Mouse (Mus musculus) heart, embryonic 16.5 days (tissue): ENCODE results near the gene Gpx5. TPM values are rescaled to one million over a fixed set of nuclear protein-coding genes. Genes with fewer than 3 reads are reported as not detected.

ENCODE experiments used
- ATAC-seq: fragments of 200-750 bp; cut with Nextera tagmentation; replicated peaks from 2 replicates; pipeline ENCODE4 v1.8.0; 2017; ENCODE audit warnings: moderate number of reproducible peaks; ENCODE audit not compliant: insufficient read depth, low FRiP score; ENCODE audit errors: extremely low read depth
- H3K27ac ChIP-seq: fragments of 300-500 bp; sonication (generic); 2 replicates; pipeline ENCODE4 v1.5.1; 2014; ENCODE audit warnings: mild to moderate bottlenecking, low read length, control low read depth, moderate library complexity
- H3K27me3 ChIP-seq: fragments of 300-500 bp; sonication (generic); 2 replicates; pipeline ENCODE4 v1.6.1; 2014; ENCODE audit warnings: low read length, mixed read lengths; ENCODE audit not compliant: control insufficient read depth, insufficient read depth
- H3K36me3 ChIP-seq: fragments of 300-500 bp; sonication (generic); 2 replicates; pipeline ENCODE4 v1.6.1; 2014; ENCODE audit not compliant: control insufficient read depth, insufficient read depth
- H3K4me1 ChIP-seq: fragments of 300-500 bp; sonication (generic); 2 replicates; pipeline ENCODE4 v1.6.1; 2014; ENCODE audit warnings: low read length, mixed read lengths; ENCODE audit not compliant: control insufficient read depth, insufficient read depth
- H3K4me2 ChIP-seq: fragments of 300-500 bp; sonication (generic); 2 replicates; pipeline ENCODE4 v1.6.1; 2014; ENCODE audit warnings: low read depth, mild to moderate bottlenecking, control low read depth, low read length
- H3K4me3 ChIP-seq: fragments of 300-500 bp; sonication (generic); 2 replicates; pipeline ENCODE4 v1.5.1; 2014; ENCODE audit warnings: mild to moderate bottlenecking, control low read depth, low read length
- H3K9ac ChIP-seq: fragments of 300-500 bp; sonication (generic); 2 replicates; pipeline ENCODE4 v1.6.1; 2014; ENCODE audit warnings: low read length, control low read depth
- H3K9me3 ChIP-seq: fragments of 300-500 bp; sonication (generic); replicated peaks from 2 replicates; pipeline ENCODE4 v1.6.1; 2016; ENCODE audit warnings: low read length; ENCODE audit not compliant: control insufficient read depth
- WGBS: fragments of 180-500 bp; shearing (Covaris S2); extraction: QIAGEN DNeasy Blood & Tissue Kit; methylation state at CpG from one replicate; pipeline ENCODE4 v1.1.7; 2014; 5-methylcytosine and 5-hydroxymethylcytosine counted together
- polyA plus RNA-seq: library from polyadenylated mRNA; unstranded; fragments of >200 nt; fragmentation: Nextera tagmentation; extraction: Ambion mirVana; gene quantifications from 2 replicates; pipeline ENCODE4 v1.2.1, GENCODE M21; 2015

The Gpx5 gene
- polyA plus RNA-seq, 1 experiment from 2014 or later, result not detected

DNA sequence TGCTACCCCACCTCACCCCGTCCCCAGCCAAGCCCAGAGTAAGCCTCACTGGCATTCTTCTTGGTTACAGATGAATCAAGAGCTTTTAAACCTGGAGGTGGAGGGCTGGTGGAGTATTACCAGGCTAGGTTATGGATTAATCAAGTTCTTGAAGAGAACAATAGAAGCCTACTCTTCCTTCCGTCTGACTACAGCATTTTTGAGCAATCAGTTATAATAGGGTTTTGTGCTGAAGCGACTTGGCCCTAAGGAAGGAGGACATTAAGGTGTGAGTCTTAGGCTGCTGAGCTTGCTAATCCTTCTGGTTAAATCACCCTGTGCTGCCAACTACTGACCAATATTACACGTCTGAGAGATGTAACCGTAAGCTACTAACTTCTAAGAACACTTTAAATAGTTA is 32.2 kb downstream of the Gpx5 start:
- no peak for ATAC-seq
- peaks cover 15% of the 10 kb centered on the region for H3K27me3 ChIP-seq
- no peaks in the 10 kb centered on the region for H3K36me3 ChIP-seq
- no peaks in the 10 kb centered on the region for H3K9me3 ChIP-seq
- peak overlapping the region; percentile 54 for H3K4me3 ChIP-seq
- H3K4me2 ChIP-seq, result peak overlapping the region; percentile 68
- WGBS, result 20% methylated on average over 5 of the region's 5 CpGs
- H3K27ac ChIP-seq, result no peak overlapping the region
- H3K9ac ChIP-seq, result no peak overlapping the region
- H3K4me1 ChIP-seq, result no peaks in the 10 kb centered on the region

GRCm38 (mm10) chr13:21259677-21260113 is 32.8 kb downstream of the Gpx5 start:
- Histone ChIP-seq H3K27me3 (peaks cover 19% of the 10 kb centered on the region), H3K27ac (no peak overlapping the region), H3K9ac (no peak overlapping the region), H3K9me3 (no peaks in the 10 kb centered on the region), H3K4me2 (peak overlapping the region; percentile 68), H3K4me1 (no peaks in the 10 kb centered on the region), H3K4me3 (peak overlapping the region; percentile 54), H3K36me3 (no peaks in the 10 kb centered on the region)
- no peak for ATAC-seq
- WGBS, result 1% methylated on average over 18 of the region's 18 CpGs

DNA sequence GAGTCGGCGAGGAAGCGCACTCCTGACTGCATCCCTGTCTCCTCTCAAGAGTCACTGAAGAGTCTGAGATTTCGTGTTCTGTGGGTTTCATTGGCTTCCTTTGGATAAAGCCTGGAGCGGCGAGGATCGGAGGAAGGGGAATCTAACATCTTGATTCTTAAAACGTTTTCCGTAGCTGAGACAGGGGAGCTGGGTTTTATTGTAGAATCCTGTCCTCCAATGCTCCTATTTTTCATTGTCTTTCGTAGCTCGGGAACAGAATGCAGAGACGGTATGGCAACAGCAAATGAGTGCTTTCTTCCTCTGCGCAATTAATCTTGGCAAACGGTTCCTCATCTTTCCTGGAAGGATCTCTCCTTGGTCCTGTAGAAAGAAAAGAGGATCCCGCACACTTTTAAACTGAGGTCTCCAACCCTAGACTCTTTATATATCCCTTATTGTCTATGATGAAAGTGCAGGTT is 33.3 kb downstream of the Gpx5 start:
- peak overlapping the region; percentile 54 for H3K4me3 ChIP-seq
- no peak overlapping the region for H3K27ac ChIP-seq
- peaks cover 19% of the 10 kb centered on the region for H3K27me3 ChIP-seq
- no peaks in the 10 kb centered on the region for H3K36me3 ChIP-seq
- no peak for ATAC-seq
- no peaks in the 10 kb centered on the region for H3K9me3 ChIP-seq
- WGBS, result under 1% methylated on average over 15 of the region's 15 CpGs
- H3K4me1 ChIP-seq, result no peaks in the 10 kb centered on the region
- H3K9ac ChIP-seq, result peak overlapping the region; percentile 41
- H3K4me2 ChIP-seq, result peak overlapping the region; percentile 68

DNA sequence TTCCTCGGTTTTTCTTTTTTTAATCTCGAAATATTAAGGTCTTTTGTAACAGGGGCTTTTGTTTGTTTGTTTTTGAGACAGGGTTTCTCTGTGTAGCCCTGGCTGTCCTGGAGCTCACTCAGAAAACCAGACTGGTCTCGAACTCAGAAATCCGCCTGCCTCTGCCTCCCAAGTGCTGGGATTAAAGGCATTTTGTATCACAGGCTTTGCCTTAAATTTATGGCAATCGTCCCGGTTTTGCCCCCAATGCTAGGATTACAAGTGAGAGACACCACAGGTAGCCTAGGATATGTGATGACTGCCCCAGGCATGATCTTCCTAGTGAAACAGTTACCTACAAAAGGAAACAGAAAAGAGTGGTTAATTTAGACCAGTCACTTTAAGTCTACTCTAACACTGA is 34.0 kb downstream of the Gpx5 start:
- Histone ChIP-seq H3K4me2 (peak overlapping the region; percentile 68), H3K27me3 (peaks cover 19% of the 10 kb centered on the region), H3K36me3 (no peaks in the 10 kb centered on the region), H3K4me3 (peak overlapping the region; percentile 54), H3K27ac (no peak overlapping the region), H3K4me1 (no peaks in the 10 kb centered on the region; the same call in 1 of the 2 replicates), H3K9ac (no peak overlapping the region), H3K9me3 (no peaks in the 10 kb centered on the region)
- WGBS, result 10% methylated on average over 6 of the region's 6 CpGs
- ATAC-seq, result no peak

DNA sequence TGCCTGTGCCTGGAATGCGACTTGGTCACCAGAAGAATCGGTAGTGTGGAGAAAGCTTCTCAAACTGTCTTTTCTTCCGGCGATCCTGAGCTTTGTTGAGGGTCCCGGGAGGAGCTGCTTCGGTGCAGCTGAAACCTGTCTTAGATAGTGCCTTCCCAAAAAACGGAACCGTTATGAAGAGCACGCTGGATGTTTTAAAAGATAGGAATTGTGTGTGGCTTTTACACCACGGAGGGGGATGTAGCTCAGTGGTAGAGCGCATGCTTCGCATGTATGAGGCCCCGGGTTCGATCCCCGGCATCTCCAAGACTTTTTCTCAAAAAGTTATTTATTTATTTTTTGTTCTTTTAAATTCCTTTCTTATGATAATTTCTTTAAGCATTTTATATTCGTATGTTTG is 38.5 kb downstream of the Gpx5 start:
- WGBS, result 2% methylated on average over 16 of the region's 16 CpGs

DNA sequence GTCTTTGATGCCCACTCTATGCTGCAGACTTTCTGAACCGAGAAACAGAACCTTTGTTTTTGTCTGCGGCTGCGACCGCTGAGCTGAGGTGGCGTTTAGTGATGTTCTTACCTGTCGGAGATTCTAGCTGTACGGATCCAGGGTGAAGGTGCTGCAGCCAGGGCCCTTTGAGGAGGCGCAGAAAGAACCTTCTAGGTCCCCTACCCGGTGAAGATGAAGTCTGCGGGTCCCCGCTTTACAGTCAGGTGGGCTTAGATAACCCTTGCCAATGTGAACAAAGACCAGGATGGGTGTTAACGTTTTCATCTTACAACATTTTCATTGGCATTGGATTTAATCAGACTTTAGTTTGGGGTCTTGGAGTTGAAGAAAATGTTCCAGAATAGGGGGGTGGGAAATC is 39.0 kb downstream of the Gpx5 start:
- Histone ChIP-seq H3K4me2 (peak overlapping the region; percentile 68), H3K9ac (0 out of 2 replicates have a peak overlapping the region, but pooled peaks have one; percentile 18), H3K36me3 (no peaks in the 10 kb centered on the region), H3K4me1 (no peaks in the 10 kb centered on the region; the same call in 1 of the 2 replicates), H3K27me3 (peaks cover 23% of the 10 kb centered on the region), H3K27ac (no peak overlapping the region), H3K4me3 (peak overlapping the region; percentile 53), H3K9me3 (no peaks in the 10 kb centered on the region)
- 1% methylated on average over 12 of the region's 12 CpGs for WGBS
- ATAC-seq, result no peak

More for the DNA sequence above, 38.5 kb downstream of the Gpx5 start:
- Histone ChIP-seq H3K9me3 (no peaks in the 10 kb centered on the region), H3K27ac (no peak overlapping the region), H3K27me3 (peaks cover 26% of the 10 kb centered on the region), H3K4me3 (peak overlapping the region; percentile 53), H3K4me1 (no peaks in the 10 kb centered on the region; the same call in 1 of the 2 replicates), H3K9ac (0 out of 2 replicates have a peak overlapping the region, but pooled peaks have one; percentile 18), H3K36me3 (no peaks in the 10 kb centered on the region), H3K4me2 (peak overlapping the region; percentile 68)
- ATAC-seq, result no peak

DNA sequence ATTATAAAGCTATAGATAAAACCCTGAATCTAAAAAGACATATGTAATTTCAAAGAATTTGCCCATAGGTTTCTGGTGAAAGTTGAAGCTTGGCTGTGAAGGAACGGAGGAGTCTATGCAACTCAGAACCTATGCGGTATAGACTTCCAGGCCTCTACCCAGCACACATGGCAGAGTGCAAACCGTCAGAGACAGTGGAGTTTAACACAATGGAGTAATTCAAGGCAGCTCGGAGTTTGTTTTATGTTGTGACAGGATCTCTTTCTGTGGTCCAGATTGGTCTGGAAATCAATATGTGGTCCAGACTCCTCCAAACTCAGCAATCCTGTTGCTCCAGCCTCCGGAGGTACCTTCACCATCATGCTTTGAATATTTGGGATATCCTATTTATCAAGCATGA is 39.5 kb downstream of the Gpx5 start:
- Histone ChIP-seq H3K9ac (no peak overlapping the region), H3K27me3 (peaks cover 22% of the 10 kb centered on the region), H3K4me2 (peak overlapping the region; percentile 68), H3K4me1 (no peaks in the 10 kb centered on the region; the same call in 1 of the 2 replicates), H3K4me3 (no peak overlapping the region), H3K27ac (no peak overlapping the region), H3K9me3 (no peaks in the 10 kb centered on the region), H3K36me3 (no peaks in the 10 kb centered on the region)
- WGBS, result 40% methylated on average over 5 of the region's 5 CpGs
- ATAC-seq, result no peak

GRCm38 (mm10) chr13:21250074-21250681 is 42.4 kb downstream of the Gpx5 start:
- H3K27ac ChIP-seq, result no peak overlapping the region
- H3K4me3 ChIP-seq, result no peak overlapping the region
- 56% methylated on average over 9 of the region's 9 CpGs for WGBS
- peaks cover 9% of the 10 kb centered on the region for H3K27me3 ChIP-seq
- no peaks in the 10 kb centered on the region; the same call in 1 of the 2 replicates for H3K4me1 ChIP-seq
- no peak overlapping the region for H3K4me2 ChIP-seq
- no peaks in the 10 kb centered on the region for H3K36me3 ChIP-seq
- no peak overlapping the region for H3K9ac ChIP-seq
- no peaks in the 10 kb centered on the region for H3K9me3 ChIP-seq
- ATAC-seq, result no peak

GRCm38 (mm10) chr13:21249022-21249421 is 43.5 kb downstream of the Gpx5 start:
- ATAC-seq, result no peak
- Histone ChIP-seq H3K4me3 (no peak overlapping the region), H3K9ac (no peak overlapping the region), H3K27me3 (peaks cover 6% of the 10 kb centered on the region; the same call in 1 of the 2 replicates), H3K36me3 (no peaks in the 10 kb centered on the region), H3K4me1 (no peaks in the 10 kb centered on the region; the same call in 1 of the 2 replicates), H3K9me3 (no peaks in the 10 kb centered on the region), H3K4me2 (no peak overlapping the region), H3K27ac (no peak overlapping the region)
- 26% methylated on average over 4 of the region's 4 CpGs for WGBS
